Mouse (Mus musculus) forebrain, postnatal 0 days (tissue): ENCODE data around the gene Cnfn. TPM values are rescaled to one million over a fixed set of nuclear protein-coding genes. Genes with fewer than 3 reads are reported as not detected.

Source experiments
- ATAC-seq: fragments of 200-750 bp; cut with Nextera tagmentation; 2 replicates; pipeline ENCODE4 v1.8.0; 2017; ENCODE audit warnings: mild to moderate bottlenecking, moderate library complexity
- DNase-seq: peaks from one replicate; pipeline ENCODE4 v3.0.0-alpha.2; 2015
- H3K27ac ChIP-seq: fragments of 300-500 bp; sonication (generic); 2 replicates; pipeline ENCODE4 v1.5.1; 2014; ENCODE audit warnings: low read depth, mild to moderate bottlenecking, antibody characterized with exemption, low read length, moderate library complexity, mixed read lengths
- H3K27me3 ChIP-seq: fragments of 300-500 bp; sonication (generic); 2 replicates; pipeline ENCODE4 v1.6.1; 2014; ENCODE audit warnings: mild to moderate bottlenecking, low read length, mixed read lengths; ENCODE audit not compliant: insufficient read depth
- H3K36me3 ChIP-seq: fragments of 300-500 bp; sonication (generic); 2 replicates; pipeline ENCODE4 v1.6.1; 2014; ENCODE audit warnings: mild to moderate bottlenecking, moderate library complexity; ENCODE audit not compliant: insufficient read depth
- H3K4me1 ChIP-seq: fragments of 300-500 bp; sonication (generic); 2 replicates; pipeline ENCODE4 v1.6.1; 2014; ENCODE audit warnings: antibody characterized with exemption; ENCODE audit not compliant: insufficient read depth
- H3K4me2 ChIP-seq: fragments of 300-500 bp; sonication (generic); 2 replicates; pipeline ENCODE4 v1.6.1; 2014; ENCODE audit warnings: low read depth, mild to moderate bottlenecking, moderate library complexity
- H3K4me3 ChIP-seq: fragments of 300-500 bp; sonication (generic); 2 replicates; pipeline ENCODE4 v1.5.1; 2014; ENCODE audit warnings: low read depth, low read length, mixed read lengths
- H3K9ac ChIP-seq: fragments of 300-500 bp; sonication (generic); 2 replicates; pipeline ENCODE4 v1.6.1; 2014; ENCODE audit warnings: mild to moderate bottlenecking
- H3K9me3 ChIP-seq: fragments of 300-500 bp; sonication (generic); 2 replicates; pipeline ENCODE4 v1.6.1; 2016; ENCODE audit warnings: low read length
- CTCF ChIP-seq: sonication (generic); IDR thresholded peaks from 2 replicates; pipeline ENCODE4 v1.5.1; 2016; ENCODE audit warnings: antibody characterized with exemption, control low read depth, low read depth
- whole genome bisulfite sequencing: fragments of 180-500 bp; shearing (Covaris S2); extraction: QIAGEN DNeasy Blood & Tissue Kit; methylation state at CpG from one replicate; pipeline ENCODE4 v1.1.7; 2014; 5-methylcytosine and 5-hydroxymethylcytosine counted together
- polyA plus RNA-seq: library from polyadenylated mRNA; unstranded; fragments of >200 nt; fragmentation: Nextera tagmentation; extraction: Ambion mirVana; gene quantifications from 2 replicates; pipeline ENCODE4 v1.2.1, GENCODE M21; 2015
- total RNA-seq: library from RNA; depleted of rRNA; stranded (reverse); fragments of >200 nt; gene quantifications from 2 replicates; pipeline ENCODE4 v1.2.3, GENCODE M21; 2014

The Cnfn gene
- total and polyA plus RNA-seq, 2 experiments from 2014 or later = not detected

GRCm38 (mm10) chr7:25390986-25391385 is 21.5 kb upstream of the Cnfn start:
- Histone ChIP-seq H3K4me3 (no peak overlapping the region), H3K9ac (0 out of 2 replicates have a peak overlapping the region, but pooled peaks have one; percentile 6), H3K9me3 (no peaks in the 10 kb centered on the region), H3K4me2 (no peak overlapping the region), H3K4me1 (peaks cover 28% of the 10 kb centered on the region), H3K27me3 (no peaks in the 10 kb centered on the region), H3K36me3 (peaks cover 22% of the 10 kb centered on the region), H3K27ac (no peak overlapping the region)
- WGBS = 61% methylated on average over 2 of the region's 2 CpGs
- TF ChIP-seq CTCF = no peak
- no peak for DNase-seq
- no peak for ATAC-seq

GRCm38 (mm10) chr7:25390054-25390770 is 20.7 kb upstream of the Cnfn start:
- Histone ChIP-seq H3K4me1 (peaks cover 28% of the 10 kb centered on the region), H3K27ac (no peak overlapping the region), H3K9ac (no peak overlapping the region), H3K27me3 (no peaks in the 10 kb centered on the region), H3K36me3 (peaks cover 28% of the 10 kb centered on the region), H3K4me3 (no peak overlapping the region), H3K9me3 (no peaks in the 10 kb centered on the region), H3K4me2 (no peak overlapping the region)
- DNase-seq (no peak), ATAC-seq (0 out of 2 replicates have a peak, but pooled peaks have one; percentile 8)
- no peak for TF ChIP-seq CTCF
- WGBS = 46% methylated on average over 8 of the region's 8 CpGs

GRCm38 (mm10) chr7:25388916-25389315 is 19.4 kb upstream of the Cnfn start:
- Histone ChIP-seq H3K36me3 (peaks cover 41% of the 10 kb centered on the region), H3K27me3 (no peaks in the 10 kb centered on the region), H3K4me2 (no peak overlapping the region), H3K4me1 (peaks cover 19% of the 10 kb centered on the region), H3K9me3 (no peaks in the 10 kb centered on the region), H3K27ac (no peak overlapping the region), H3K9ac (no peak overlapping the region), H3K4me3 (no peak overlapping the region)
- 87% methylated on average over 7 of the region's 7 CpGs for WGBS
- DNase-seq (no peak), ATAC-seq (no peak)
- no peak for TF ChIP-seq CTCF

GRCm38 (mm10) chr7:25387811-25388440 is 18.4 kb upstream of the Cnfn start:
- WGBS = 93% methylated on average over 18 of the region's 18 CpGs
- Histone ChIP-seq H3K27me3 (no peaks in the 10 kb centered on the region), H3K4me2 (no peak overlapping the region), H3K4me3 (no peak overlapping the region), H3K9me3 (no peaks in the 10 kb centered on the region), H3K9ac (no peak overlapping the region), H3K27ac (no peak overlapping the region), H3K36me3 (peaks cover 51% of the 10 kb centered on the region), H3K4me1 (peaks cover 9% of the 10 kb centered on the region; the same call in 1 of the 2 replicates)
- no peak for TF ChIP-seq CTCF
- DNase-seq (no peak), ATAC-seq (no peak)

- WGBS = 74% methylated on average over 12 of the region's 12 CpGs
- Histone ChIP-seq H3K9me3 (no peaks in the 10 kb centered on the region), H3K9ac (0 out of 2 replicates have a peak overlapping the region, but pooled peaks have one; percentile 1), H3K4me1 (0 out of 2 replicates have a peak, but pooled peaks cover 6% of the 10 kb centered on the region), H3K4me2 (no peak overlapping the region), H3K36me3 (peaks cover 64% of the 10 kb centered on the region), H3K27me3 (no peaks in the 10 kb centered on the region), H3K4me3 (no peak overlapping the region), H3K27ac (peak overlapping the region; percentile 64; the same call in 1 of the 2 replicates)
- ATAC-seq (peak; percentile 5; the same call in 1 of the 2 replicates), DNase-seq (no peak)
- TF ChIP-seq CTCF = no peak
These were observed 16.5 kb upstream of the Cnfn start for GRCm38 (mm10) chr7:25385850-25386555.

- no peak overlapping the region for H3K9ac ChIP-seq
- no peak overlapping the region for H3K4me2 ChIP-seq
- H3K4me1 ChIP-seq = 0 out of 2 replicates have a peak, but pooled peaks cover 3% of the 10 kb centered on the region
- H3K36me3 ChIP-seq = peaks cover 66% of the 10 kb centered on the region
- H3K27me3 ChIP-seq = no peaks in the 10 kb centered on the region
- TF ChIP-seq CTCF = no peak
- no peak for ATAC-seq
- no peak overlapping the region for H3K27ac ChIP-seq
- DNase-seq = no peak
- H3K9me3 ChIP-seq = no peaks in the 10 kb centered on the region
- no peak overlapping the region for H3K4me3 ChIP-seq
- WGBS = 92% methylated on average over 12 of the region's 12 CpGs
These were observed 15.7 kb upstream of the Cnfn start for GRCm38 (mm10) chr7:25385259-25385658.
